Mouse (Mus musculus) fibroblast of lung, adult 2 months (primary cell): ENCODE data around the gene Hpse.
A peak's percentile ranks its signal among the peaks of the same experiment; 100 is the strongest.

Source experiments
- DNase-seq: peaks from one replicate; pipeline ENCODE4 v3.0.0-alpha.2; 2011; ENCODE audit warnings: low read depth

Gene Hpse

DNA sequence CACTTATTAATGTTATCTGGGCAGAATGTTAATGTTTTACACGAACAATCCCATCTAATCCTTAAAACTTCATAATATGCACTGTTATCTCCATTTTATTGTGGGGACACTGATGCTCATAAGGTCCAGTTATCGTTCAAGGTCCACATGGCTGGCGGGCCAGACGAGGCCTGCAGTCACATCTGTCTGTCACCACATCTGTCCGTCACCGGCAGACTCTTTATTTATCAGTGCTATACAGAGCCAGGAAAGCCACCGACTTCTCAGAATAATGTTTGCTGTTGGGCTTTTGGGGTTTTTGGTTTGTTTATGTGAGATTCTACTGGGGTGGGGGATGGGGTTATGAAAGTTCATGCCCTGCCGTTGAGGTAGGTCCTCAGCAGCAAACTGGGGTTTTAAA, 81.0 kb downstream of the Hpse start:
- no peak for DNase-seq

DNA sequence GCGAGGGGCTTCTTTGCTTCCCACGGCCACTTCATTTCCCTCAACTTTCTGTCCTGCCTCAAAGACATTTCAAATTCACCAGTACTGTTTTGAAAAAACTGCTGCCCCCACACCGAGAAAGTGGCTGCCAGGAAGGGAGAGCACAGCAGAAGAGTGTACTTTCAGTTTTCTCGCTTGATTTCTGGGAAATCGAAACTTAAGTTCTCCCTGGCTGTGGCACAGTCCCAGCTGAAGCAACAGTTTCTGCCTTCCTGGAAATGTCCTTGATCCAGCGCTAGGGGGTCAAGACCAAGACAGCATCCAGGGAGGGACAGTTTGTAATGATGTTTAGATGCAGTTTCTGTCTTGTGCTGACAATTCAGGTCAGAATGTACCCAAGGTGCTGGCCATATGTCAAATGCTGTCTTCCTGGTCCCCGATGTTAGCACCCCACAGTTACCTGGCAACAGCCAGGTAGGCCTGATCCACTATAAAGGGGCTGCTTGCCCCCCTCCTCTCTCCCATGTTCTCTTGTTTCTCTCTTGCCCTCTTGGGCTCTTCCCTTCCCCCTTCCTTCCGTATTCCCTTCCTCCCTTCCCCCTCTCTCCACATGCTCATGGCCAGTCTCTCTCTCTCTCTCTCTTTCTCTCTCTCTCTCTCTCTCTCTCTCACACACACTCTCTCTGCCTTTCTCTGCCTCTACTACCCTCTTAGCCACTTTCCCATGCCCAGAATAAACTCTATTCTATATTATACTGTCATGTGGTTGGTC, 82.5 kb downstream of the Hpse start:
- peak; percentile 34 for DNase-seq

DNA sequence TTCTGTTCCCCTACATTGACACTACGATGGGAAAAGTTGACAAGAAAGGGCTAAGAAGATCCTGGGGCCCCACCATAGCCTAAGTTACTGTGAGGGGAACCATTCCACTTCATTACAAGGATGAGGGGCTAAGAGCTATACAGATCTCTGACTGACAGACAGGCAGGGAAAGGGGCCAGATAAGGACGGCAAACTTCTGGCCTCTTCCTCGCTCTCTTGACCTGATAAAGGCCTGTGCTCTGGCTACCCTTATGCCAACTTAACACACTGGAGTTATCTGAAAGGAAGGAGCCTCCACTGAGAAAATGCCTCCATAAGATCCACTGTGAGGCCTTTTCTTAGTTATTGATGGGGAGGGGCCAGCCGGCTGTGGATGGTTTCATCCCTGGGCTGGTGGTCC, 83.6 kb downstream of the Hpse start:
- DNase-seq, result no peak

DNA sequence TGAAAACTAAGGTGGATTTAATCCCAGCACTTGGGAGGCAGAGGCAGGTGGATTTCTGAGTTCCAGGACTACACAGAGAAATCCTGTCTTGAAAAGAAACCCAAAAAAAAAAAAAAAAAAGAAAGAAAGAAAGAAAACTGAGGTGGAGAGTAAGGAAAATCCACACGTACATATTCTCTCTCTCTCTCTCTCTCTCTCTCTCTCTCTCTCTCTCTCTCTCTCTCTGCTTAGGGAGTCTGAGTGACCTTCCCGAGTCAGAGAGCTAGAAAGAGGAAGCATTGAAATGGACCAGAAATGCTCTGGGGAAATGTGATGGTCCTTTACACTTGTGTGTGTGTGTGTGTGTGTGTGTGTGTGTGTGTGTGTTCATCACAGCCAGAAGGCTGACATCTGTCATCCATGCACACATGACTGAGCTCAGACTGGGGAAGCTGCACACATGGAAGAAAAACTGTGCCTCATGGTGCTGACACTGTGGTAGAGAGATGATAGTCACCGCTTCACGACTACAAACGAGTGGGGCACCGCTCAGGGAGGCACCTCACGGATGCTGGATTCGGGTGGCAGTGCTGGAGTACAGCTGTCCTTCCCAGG, 84.5 kb downstream of the Hpse start:
- no peak for DNase-seq

DNA sequence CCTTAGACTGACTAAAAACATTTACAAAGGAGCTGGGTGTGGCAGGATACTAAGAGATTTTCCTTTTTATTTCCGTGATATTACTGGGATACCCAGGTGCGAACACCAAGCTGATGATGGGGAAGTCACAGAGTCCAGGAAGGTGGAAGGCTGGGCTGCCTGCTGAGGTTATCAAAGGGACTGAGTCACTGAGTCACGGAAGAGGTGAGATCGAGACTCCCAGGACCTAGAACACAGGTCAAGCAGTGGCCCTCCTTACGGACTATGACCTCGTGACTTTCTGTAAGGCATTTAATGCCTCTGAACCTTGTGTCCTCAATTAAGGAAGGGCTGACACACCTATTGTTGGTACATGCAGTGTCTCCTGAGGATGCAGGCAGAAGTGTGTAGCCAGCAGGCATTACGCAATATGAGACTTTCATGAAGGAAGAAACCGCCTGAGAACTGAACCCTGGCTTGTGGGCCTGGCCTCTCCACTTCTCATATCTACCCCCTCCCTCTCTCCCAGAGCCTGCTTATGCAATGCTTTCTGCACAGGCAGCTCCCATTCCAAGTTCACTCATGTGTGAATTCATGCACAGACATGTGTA, 86.9 kb downstream of the Hpse start:
- peak; percentile 28 for DNase-seq
